11 mouse cellular contexts compared by ENCODE assay signal in the genomic region with DNA sequence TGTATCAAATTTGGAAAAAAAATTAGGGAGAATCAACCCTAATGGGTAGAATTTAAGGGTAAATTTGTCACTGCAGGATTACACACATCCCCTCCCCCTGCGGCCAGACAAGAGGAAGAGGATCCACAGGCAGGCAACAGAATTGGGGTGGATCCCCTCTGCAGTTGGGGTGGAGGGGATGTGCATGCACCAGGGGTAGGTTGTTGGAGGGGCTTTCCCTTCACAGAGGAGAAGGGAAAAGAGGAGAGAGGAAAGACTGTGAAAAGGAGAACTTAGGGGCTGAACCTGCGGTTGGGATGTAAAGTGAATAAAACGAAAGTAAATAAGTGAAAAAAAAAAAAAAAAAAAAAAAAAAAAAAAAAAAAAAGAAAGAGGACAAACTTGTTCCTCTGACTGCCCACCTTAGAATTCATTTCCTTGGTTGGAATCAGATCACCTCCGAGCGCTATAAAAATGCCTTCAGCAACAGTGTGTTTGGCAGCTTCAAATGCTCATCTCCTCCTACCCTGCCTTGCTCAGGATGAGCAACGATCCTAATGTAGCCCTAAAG.
"Had no signal": no experiment of that assay in that cellular context is flagged by ENCODE, and none has a peak within 500 bp of the region (broad histone marks: within the 10 kb centered on the region; RNA-seq: fewer than 3 reads in every experiment).

No protein-coding gene starts in this region.

- H3K9me3 ChIP-seq: limb, embryonic 15.5 days; liver, embryonic 12.5 days; neural tube, embryonic 15.5 days had no signal

- H3K27me3 ChIP-seq: limb, embryonic 15.5 days; liver, embryonic 12.5 days; neural tube, embryonic 15.5 days had no signal

- ATAC-seq: liver, embryonic 12.5 days had no signal

- H3K27ac ChIP-seq: left cerebral cortex, adult 2 months; limb, embryonic 15.5 days; liver, embryonic 12.5 days; macrophage; neural tube, embryonic 15.5 days; stomach, postnatal 0 days had no signal

- H3K36me3 ChIP-seq: limb, embryonic 15.5 days; liver, embryonic 12.5 days; neural tube, embryonic 15.5 days had no signal

- H3K4me3 ChIP-seq: left cerebral cortex, adult 2 months; limb, embryonic 15.5 days; liver, embryonic 12.5 days; neural tube, embryonic 15.5 days had no signal

- H3K4me1 ChIP-seq: limb, embryonic 15.5 days; liver, embryonic 12.5 days; neural tube, embryonic 15.5 days had no signal

- H3K9ac ChIP-seq: limb, embryonic 15.5 days; liver, embryonic 12.5 days; lung, embryonic 14.5 days; neural tube, embryonic 15.5 days had no signal

- DNase-seq: kidney, postnatal 25 days; lung, embryonic 14.5 days; lung, postnatal 10 days; midbrain, embryonic 14.5 days; thymus, postnatal 4 days had no signal

- H3K4me2 ChIP-seq: limb, embryonic 15.5 days; liver, embryonic 12.5 days; lung, embryonic 14.5 days; neural tube, embryonic 15.5 days had no signal
